Mouse (Mus musculus): Measurements from ENCODE around the gene Pde4d. TPM values are rescaled to one million over a fixed set of nuclear protein-coding genes. Genes with fewer than 3 reads are reported as not detected.
A peak's percentile ranks its signal among the peaks of the same experiment; 100 is the strongest.

Gene Pde4d
- polyA plus RNA-seq, 1 experiment from 2014 or later = 14.8 TPM

DNA sequence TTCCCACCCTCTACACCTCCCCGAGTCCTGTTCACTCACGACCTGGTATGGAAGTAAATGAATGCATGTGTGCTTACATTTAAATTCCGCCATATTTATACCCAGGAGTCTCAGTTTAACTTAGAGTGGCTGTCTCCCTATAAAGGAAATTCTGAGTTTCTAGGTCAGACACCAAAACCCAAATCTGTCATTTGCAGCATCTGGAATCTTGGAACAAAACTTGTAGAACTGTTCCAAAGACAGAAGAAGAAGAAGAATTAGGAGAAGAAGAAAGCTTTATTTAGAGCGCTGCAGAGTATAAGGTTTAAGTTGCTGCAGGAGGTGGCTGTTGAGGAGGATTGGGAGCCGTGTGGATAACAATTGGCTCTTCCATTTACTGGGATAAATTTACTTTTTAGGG is 1179.5 kb downstream of the Pde4d start:
- Histone ChIP-seq H3K9me3 (ENCODE audit: control insufficient read depth, low read length) (no peaks in the 10 kb centered on the region), H3K27me3 (ENCODE audit: control insufficient read depth, insufficient read depth, low read length) (no peaks in the 10 kb centered on the region), H3K4me2 (replicated peaks; ENCODE audit: low read depth, low read length) (no peak overlapping the region), H3K4me3 (ENCODE audit: low read length) (no peak overlapping the region), H3K4me1 (ENCODE audit: control insufficient read depth, insufficient read depth, low read length) (peaks cover 12% of the 10 kb centered on the region), H3K36me3 (ENCODE audit: control insufficient read depth, insufficient read depth, low read length) (no peaks in the 10 kb centered on the region), H3K9ac (ENCODE audit: low read depth, low read length) (no peak overlapping the region), H3K27ac (ENCODE audit: low read depth, low read length) (no peak overlapping the region)
- no peak for ATAC-seq (ENCODE audit: low FRiP score, low TSS enrichment)
- WGBS = 91% methylated on average over 5 of the region's 5 CpGs

DNA sequence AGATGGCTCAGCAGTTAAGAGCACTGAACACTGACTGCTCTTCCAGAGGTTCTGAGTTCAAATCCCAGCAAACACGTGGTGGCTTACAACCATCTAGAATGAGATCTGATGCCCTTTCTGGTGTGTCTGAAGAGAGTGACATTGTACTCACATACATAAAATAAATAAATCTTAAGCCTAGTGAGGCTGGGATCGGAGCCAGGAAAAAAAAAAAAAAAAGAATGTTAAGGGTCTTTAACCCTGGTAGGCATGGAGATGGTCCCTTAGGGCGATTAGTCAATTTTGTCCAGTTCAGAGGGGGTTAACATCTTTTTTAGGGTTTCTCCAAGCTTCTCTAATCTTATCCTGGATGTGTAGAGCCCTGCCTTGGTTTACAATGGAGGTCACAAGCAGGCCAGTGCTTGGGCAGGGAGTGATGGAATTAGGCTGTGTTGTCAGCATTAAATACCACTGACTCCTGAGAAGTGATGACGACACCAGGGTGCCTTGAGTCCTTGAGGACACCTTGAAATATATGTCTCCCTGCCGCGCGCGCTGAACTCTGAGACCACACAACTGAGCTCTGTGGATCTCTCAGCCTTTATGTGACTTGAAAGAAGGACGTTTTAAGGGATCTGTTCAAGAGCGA is 1181.8 kb downstream of the Pde4d start:
- no peak overlapping the region for H3K4me2 ChIP-seq (replicated peaks; ENCODE audit: low read depth, low read length)
- no peaks in the 10 kb centered on the region for H3K27me3 ChIP-seq (ENCODE audit: control insufficient read depth, insufficient read depth, low read length)
- H3K36me3 ChIP-seq (ENCODE audit: control insufficient read depth, insufficient read depth, low read length) = no peaks in the 10 kb centered on the region
- ATAC-seq (ENCODE audit: low FRiP score, low TSS enrichment) = 0 out of 2 replicates have a peak, but pooled peaks have one; percentile 56
- H3K4me3 ChIP-seq (ENCODE audit: low read length) = no peak overlapping the region
- no peaks in the 10 kb centered on the region for H3K9me3 ChIP-seq (ENCODE audit: control insufficient read depth, low read length)
- WGBS = 31% methylated on average over 10 of the region's 10 CpGs
- H3K27ac ChIP-seq (ENCODE audit: low read depth, low read length) = no peak overlapping the region
- H3K9ac ChIP-seq (ENCODE audit: low read depth, low read length) = no peak overlapping the region
- H3K4me1 ChIP-seq (ENCODE audit: control insufficient read depth, insufficient read depth, low read length) = peaks cover 12% of the 10 kb centered on the region

GRCm38 (mm10) chr13:109632387-109633036 is 1182.8 kb downstream of the Pde4d start:
- Histone ChIP-seq H3K36me3 (ENCODE audit: control insufficient read depth, insufficient read depth, low read length) (no peaks in the 10 kb centered on the region), H3K4me3 (ENCODE audit: low read length) (no peak overlapping the region), H3K27ac (ENCODE audit: low read depth, low read length) (no peak overlapping the region), H3K9ac (ENCODE audit: low read depth, low read length) (no peak overlapping the region), H3K4me2 (replicated peaks; ENCODE audit: low read depth, low read length) (no peak overlapping the region), H3K4me1 (ENCODE audit: control insufficient read depth, insufficient read depth, low read length) (peaks cover 12% of the 10 kb centered on the region), H3K9me3 (ENCODE audit: control insufficient read depth, low read length) (no peaks in the 10 kb centered on the region), H3K27me3 (ENCODE audit: control insufficient read depth, insufficient read depth, low read length) (no peaks in the 10 kb centered on the region)
- peak; percentile 80 for ATAC-seq (ENCODE audit: low FRiP score, low TSS enrichment)
- 22% methylated on average over 7 of the region's 7 CpGs for WGBS

- H3K27ac ChIP-seq (ENCODE audit: low read depth, low read length) = no peak overlapping the region
These were observed 1183.3 kb downstream of the Pde4d start for GRCm38 (mm10) chr13:109633037-109633418.

DNA sequence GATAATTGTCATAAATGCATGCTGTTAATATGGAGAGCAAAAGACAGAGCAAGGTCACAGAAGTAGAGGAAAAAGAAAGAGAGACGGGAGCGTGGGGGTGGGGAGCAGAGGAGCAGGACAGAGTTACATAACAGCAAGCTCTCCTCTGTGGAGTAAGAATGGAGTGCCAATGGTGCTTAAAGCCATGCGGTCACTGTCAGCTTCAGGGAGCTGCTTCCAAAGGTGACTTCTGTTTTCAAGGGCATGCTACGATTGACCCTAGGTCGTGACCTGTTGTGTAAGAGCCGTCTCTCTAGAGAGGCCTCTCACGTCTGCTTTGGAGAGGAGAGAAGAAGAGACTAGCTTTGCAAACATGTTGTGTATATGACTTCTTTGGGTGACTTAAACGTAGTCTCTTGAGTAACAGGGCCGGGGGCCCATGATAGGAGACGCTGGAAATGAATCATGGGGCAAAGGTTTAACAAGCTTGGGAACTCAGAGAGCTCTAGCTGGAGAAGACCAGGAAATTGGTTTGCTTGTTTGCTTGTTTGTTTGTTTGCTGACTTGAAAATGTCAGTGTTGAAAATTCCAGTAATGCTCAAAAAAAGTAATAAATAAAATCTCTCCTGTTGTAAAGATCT is 1186.3 kb downstream of the Pde4d start:
- Histone ChIP-seq H3K9ac (ENCODE audit: low read depth, low read length) (no peak overlapping the region), H3K27me3 (ENCODE audit: control insufficient read depth, insufficient read depth, low read length) (no peaks in the 10 kb centered on the region), H3K4me3 (ENCODE audit: low read length) (no peak overlapping the region), H3K9me3 (ENCODE audit: control insufficient read depth, low read length) (no peaks in the 10 kb centered on the region), H3K27ac (ENCODE audit: low read depth, low read length) (no peak overlapping the region), H3K4me1 (ENCODE audit: control insufficient read depth, insufficient read depth, low read length) (peaks cover 12% of the 10 kb centered on the region), H3K36me3 (ENCODE audit: control insufficient read depth, insufficient read depth, low read length) (no peaks in the 10 kb centered on the region), H3K4me2 (replicated peaks; ENCODE audit: low read depth, low read length) (no peak overlapping the region)
- 56% methylated on average over 10 of the region's 10 CpGs for WGBS
- ATAC-seq (ENCODE audit: low FRiP score, low TSS enrichment) = no peak

More at GRCm38 (mm10) chr13:109633037-109633418, 1183.3 kb downstream of the Pde4d start:
- H3K36me3 ChIP-seq (ENCODE audit: control insufficient read depth, insufficient read depth, low read length) = no peaks in the 10 kb centered on the region
- H3K4me1 ChIP-seq (ENCODE audit: control insufficient read depth, insufficient read depth, low read length) = peaks cover 12% of the 10 kb centered on the region
- no peaks in the 10 kb centered on the region for H3K9me3 ChIP-seq (ENCODE audit: control insufficient read depth, low read length)
- WGBS = 48% methylated on average over 3 of the region's 3 CpGs
- no peaks in the 10 kb centered on the region for H3K27me3 ChIP-seq (ENCODE audit: control insufficient read depth, insufficient read depth, low read length)
- no peak overlapping the region for H3K4me3 ChIP-seq (ENCODE audit: low read length)
- H3K9ac ChIP-seq (ENCODE audit: low read depth, low read length) = no peak overlapping the region
- no peak for ATAC-seq (ENCODE audit: low FRiP score, low TSS enrichment)
- no peak overlapping the region for H3K4me2 ChIP-seq (replicated peaks; ENCODE audit: low read depth, low read length)

- H3K27ac ChIP-seq (ENCODE audit: low read depth, low read length) = no peak overlapping the region
- H3K36me3 ChIP-seq (ENCODE audit: control insufficient read depth, insufficient read depth, low read length) = no peaks in the 10 kb centered on the region
- H3K27me3 ChIP-seq (ENCODE audit: control insufficient read depth, insufficient read depth, low read length) = no peaks in the 10 kb centered on the region
- no peaks in the 10 kb centered on the region for H3K4me1 ChIP-seq (ENCODE audit: control insufficient read depth, insufficient read depth, low read length)
- H3K4me2 ChIP-seq (replicated peaks; ENCODE audit: low read depth, low read length) = no peak overlapping the region
- no peak overlapping the region for H3K4me3 ChIP-seq (ENCODE audit: low read length)
- H3K9me3 ChIP-seq (ENCODE audit: control insufficient read depth, low read length) = no peaks in the 10 kb centered on the region
- H3K9ac ChIP-seq (ENCODE audit: low read depth, low read length) = no peak overlapping the region
- ATAC-seq (ENCODE audit: low FRiP score, low TSS enrichment) = no peak
These were observed 1188.5 kb downstream of the Pde4d start for GRCm38 (mm10) chr13:109638273-109638672.

GRCm38 (mm10) chr13:109639286-109639685 is 1189.5 kb downstream of the Pde4d start:
- Histone ChIP-seq H3K9ac (ENCODE audit: low read depth, low read length) (no peak overlapping the region), H3K4me3 (ENCODE audit: low read length) (no peak overlapping the region), H3K27ac (ENCODE audit: low read depth, low read length) (no peak overlapping the region), H3K9me3 (ENCODE audit: control insufficient read depth, low read length) (no peaks in the 10 kb centered on the region), H3K4me1 (ENCODE audit: control insufficient read depth, insufficient read depth, low read length) (no peaks in the 10 kb centered on the region), H3K4me2 (replicated peaks; ENCODE audit: low read depth, low read length) (no peak overlapping the region), H3K27me3 (ENCODE audit: control insufficient read depth, insufficient read depth, low read length) (no peaks in the 10 kb centered on the region), H3K36me3 (ENCODE audit: control insufficient read depth, insufficient read depth, low read length) (no peaks in the 10 kb centered on the region)
- WGBS = 42% methylated on average over 6 of the region's 6 CpGs
- ATAC-seq (ENCODE audit: low FRiP score, low TSS enrichment) = no peak

- no peak overlapping the region for H3K4me2 ChIP-seq (replicated peaks; ENCODE audit: low read depth, low read length)
- no peak overlapping the region for H3K9ac ChIP-seq (ENCODE audit: low read depth, low read length)
- no peak overlapping the region for H3K27ac ChIP-seq (ENCODE audit: low read depth, low read length)
- no peaks in the 10 kb centered on the region for H3K4me1 ChIP-seq (ENCODE audit: control insufficient read depth, insufficient read depth, low read length)
- no peaks in the 10 kb centered on the region for H3K27me3 ChIP-seq (ENCODE audit: control insufficient read depth, insufficient read depth, low read length)
- 76% methylated on average over 6 of the region's 6 CpGs for WGBS
- no peak overlapping the region for H3K4me3 ChIP-seq (ENCODE audit: low read length)
- no peak for ATAC-seq (ENCODE audit: low FRiP score, low TSS enrichment)
- H3K9me3 ChIP-seq (ENCODE audit: control insufficient read depth, low read length) = no peaks in the 10 kb centered on the region
- H3K36me3 ChIP-seq (ENCODE audit: control insufficient read depth, insufficient read depth, low read length) = no peaks in the 10 kb centered on the region
These were observed 1191.8 kb downstream of the Pde4d start for GRCm38 (mm10) chr13:109641562-109641961.

DNA sequence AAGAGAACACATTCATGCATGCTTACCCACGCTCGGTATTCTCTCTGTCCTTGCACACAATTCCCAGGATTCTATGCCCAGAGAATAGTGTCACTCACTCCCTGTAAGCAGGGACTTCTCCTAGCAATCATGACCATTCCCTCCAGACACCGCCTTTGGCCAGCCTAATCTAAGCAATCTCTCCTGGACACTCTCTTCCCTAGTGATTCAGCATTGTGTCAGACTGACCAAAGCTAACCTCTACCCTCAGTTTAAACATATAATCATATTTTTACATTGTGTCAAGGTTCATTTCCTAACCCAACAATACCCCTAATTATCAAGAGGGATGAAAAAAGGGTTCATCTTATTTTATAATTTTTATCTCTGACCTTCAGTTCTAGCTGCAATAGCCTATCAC is 1193.7 kb downstream of the Pde4d start:
- Histone ChIP-seq H3K9me3 (ENCODE audit: control insufficient read depth, low read length) (no peaks in the 10 kb centered on the region), H3K27ac (ENCODE audit: low read depth, low read length) (no peak overlapping the region), H3K4me3 (ENCODE audit: low read length) (no peak overlapping the region), H3K27me3 (ENCODE audit: control insufficient read depth, insufficient read depth, low read length) (no peaks in the 10 kb centered on the region), H3K4me2 (replicated peaks; ENCODE audit: low read depth, low read length) (no peak overlapping the region), H3K9ac (ENCODE audit: low read depth, low read length) (no peak overlapping the region), H3K4me1 (ENCODE audit: control insufficient read depth, insufficient read depth, low read length) (no peaks in the 10 kb centered on the region), H3K36me3 (ENCODE audit: control insufficient read depth, insufficient read depth, low read length) (no peaks in the 10 kb centered on the region)
- WGBS = 84% methylated on average over 3 of the region's 3 CpGs
- no peak for ATAC-seq (ENCODE audit: low FRiP score, low TSS enrichment)

All from kidney, embryonic 14.5 days (tissue).